Mouse (Mus musculus) liver, embryonic 14.5 days (tissue): ENCODE data around the gene Dupd1. TPM values are rescaled to one million over a fixed set of nuclear protein-coding genes. Genes with fewer than 3 reads are reported as not detected.

ENCODE experiments used
- ATAC-seq: fragments of 200-750 bp; cut with Nextera tagmentation; 2 replicates; pipeline ENCODE4 v1.8.0; 2017; ENCODE audit warnings: moderate number of reproducible peaks, mild to moderate bottlenecking, moderate library complexity; ENCODE audit not compliant: insufficient read depth
- DNase-seq, 3 experiments: peaks; one replicate each; pipeline ENCODE4 v3.0.0-alpha.2; 2012 to 2013; ENCODE audit warnings: low read depth in 3 of 3, low spot score in 3 of 3
- H3K27ac ChIP-seq: fragments of 300-500 bp; sonication (generic); 2 replicates; pipeline ENCODE4 v1.5.1; 2014; ENCODE audit warnings: moderate library complexity, mild to moderate bottlenecking, control low read depth, inconsistent platforms
- H3K27me3 ChIP-seq: fragments of 300-500 bp; sonication (generic); 2 replicates; pipeline ENCODE4 v1.6.1; 2014; ENCODE audit warnings: mild to moderate bottlenecking, low read length, moderate library complexity; ENCODE audit not compliant: control insufficient read depth, insufficient read depth
- H3K36me3 ChIP-seq: fragments of 300-500 bp; sonication (generic); replicated peaks from 2 replicates; pipeline ENCODE4 v1.6.1; 2014; ENCODE audit warnings: low read depth; ENCODE audit not compliant: control insufficient read depth, insufficient read depth
- H3K4me1 ChIP-seq, 2 experiments: fragments of 200-500 bp in 1 of 2; fragments of 300-500 bp in 1 of 2; sonication (generic) in 1 of 2; replicated peaks; 2 replicates each; pipeline ENCODE4 v1.6.1; 2012 to 2014; ENCODE audit warnings: antibody characterized with exemption in 1 of 2, inconsistent platforms in 1 of 2, low read length in 1 of 2; ENCODE audit not compliant: control insufficient read depth in 2 of 2, insufficient read depth in 2 of 2
- H3K4me2 ChIP-seq: fragments of 300-500 bp; sonication (generic); 2 replicates; pipeline ENCODE4 v1.6.1; 2014; ENCODE audit warnings: low read depth, mild to moderate bottlenecking, control low read depth, moderate library complexity
- H3K4me3 ChIP-seq, 2 experiments: fragments of 200-500 bp in 1 of 2; fragments of 300-500 bp in 1 of 2; sonication (generic) in 1 of 2; 2 replicates each; pipeline ENCODE4 v1.5.1; 2012 to 2014; ENCODE audit warnings: low read depth in 2 of 2, low read length in 2 of 2, mild to moderate bottlenecking in 2 of 2, control low read depth in 1 of 2, inconsistent platforms in 1 of 2, moderate library complexity in 1 of 2; ENCODE audit not compliant: insufficient read depth in 1 of 2
- H3K9ac ChIP-seq: fragments of 300-500 bp; sonication (generic); replicated peaks from 2 replicates; pipeline ENCODE4 v1.6.1; 2014; ENCODE audit warnings: mild to moderate bottlenecking, control low read depth, moderate library complexity
- H3K9me3 ChIP-seq: fragments of 300-500 bp; sonication (generic); 2 replicates; pipeline ENCODE4 v1.6.1; 2016; ENCODE audit warnings: low read length, mixed read lengths; ENCODE audit not compliant: control insufficient read depth
- CTCF ChIP-seq: IDR thresholded peaks from 2 replicates; pipeline ENCODE4 v1.5.1; 2016; ENCODE audit warnings: antibody characterized with exemption, low read depth, control low read depth
- EP300 ChIP-seq: IDR thresholded peaks from 2 replicates; pipeline ENCODE4 v1.6.1; 2016; ENCODE audit warnings: antibody characterized with exemption, low read depth
- WGBS: fragments of 180-500 bp; shearing (Covaris S2); extraction: QIAGEN DNeasy Blood & Tissue Kit; methylation state at CpG from one replicate; pipeline ENCODE4 v1.1.7; 2014; ENCODE audit not compliant: insufficient replicate concordance; 5-methylcytosine and 5-hydroxymethylcytosine counted together
- polyA plus RNA-seq, 2 experiments: library from polyadenylated mRNA; depleted of rRNA in 1 of 2; stranded (reverse) in 1 of 2; unstranded in 1 of 2; fragments of >200 nt; fragmentation: Nextera tagmentation in 1 of 2; extraction: Ambion mirVana in 1 of 2; gene quantifications; 2 replicates each; pipeline versions ENCODE4 v1.2.1 to v1.2.3; 2012 to 2014

Dupd1 gene
- polyA plus RNA-seq, 2 experiments: not detected

- Histone ChIP-seq H3K9me3 (no peaks in the 10 kb centered on the region), H3K27ac (no peak overlapping the region), H3K27me3 (no peaks in the 10 kb centered on the region), H3K9ac (no peak overlapping the region), H3K4me3 (no peak overlapping the region), H3K36me3 (no peaks in the 10 kb centered on the region), H3K4me1 (no peaks in the 10 kb centered on the region; a peak in 1 of 4 replicates), H3K4me2 (no peak overlapping the region)
- no peak for TF ChIP-seq CTCF
- TF ChIP-seq EP300: no peak
- DNase-seq (no peak), ATAC-seq (no peak)
- 67% methylated on average over 8 of the region's 8 CpGs for WGBS
Observed at GRCm38 (mm10) chr14:21702691-21703090, 11.7 kb downstream of the Dupd1 start.

- TF ChIP-seq EP300: no peak
- TF ChIP-seq CTCF: no peak
- ATAC-seq (no peak), DNase-seq (peak in 2 of 3 experiments; percentile 55 to 57)
- Histone ChIP-seq H3K36me3 (no peaks in the 10 kb centered on the region), H3K27me3 (no peaks in the 10 kb centered on the region), H3K9ac (no peak overlapping the region), H3K27ac (no peak overlapping the region), H3K4me3 (no peak overlapping the region), H3K4me2 (no peak overlapping the region), H3K4me1 (peaks cover 3% of the 10 kb centered on the region in 2 experiments; a peak in 2 of 4 replicates), H3K9me3 (no peaks in the 10 kb centered on the region; the same call in 1 of the 2 replicates)
- 56% methylated on average over 7 of the region's 7 CpGs for WGBS
Observed at GRCm38 (mm10) chr14:21696186-21696830, 18.1 kb downstream of the Dupd1 start.

- ATAC-seq: no peak
- WGBS: 54% methylated on average over 6 of the region's 6 CpGs
- H3K27ac ChIP-seq: no peak overlapping the region
Observed at GRCm38 (mm10) chr14:21695020-21695419, 19.4 kb downstream of the Dupd1 start.

GRCm38 (mm10) chr14:21691070-21691469, 23.3 kb downstream of the Dupd1 start:
- H3K4me3 ChIP-seq: no peak overlapping the region
- peaks cover 14% of the 10 kb centered on the region for H3K27me3 ChIP-seq
- DNase-seq: no peak
- 68% methylated on average over 3 of the region's 3 CpGs for WGBS
- no peaks in the 10 kb centered on the region for H3K36me3 ChIP-seq
- H3K9me3 ChIP-seq: no peaks in the 10 kb centered on the region; the same call in 1 of the 2 replicates
- TF ChIP-seq CTCF: no peak
- TF ChIP-seq EP300: no peak
- H3K4me2 ChIP-seq: no peak overlapping the region
- no peaks in the 10 kb centered on the region for H3K4me1 ChIP-seq
- H3K27ac ChIP-seq: no peak overlapping the region
- no peak for ATAC-seq
- H3K9ac ChIP-seq: no peak overlapping the region

More at GRCm38 (mm10) chr14:21695020-21695419, 19.4 kb downstream of the Dupd1 start:
- H3K4me3 ChIP-seq: no peak overlapping the region
- peaks cover 3% of the 10 kb centered on the region in 2 experiments; a peak in 2 of 4 replicates for H3K4me1 ChIP-seq
- H3K9me3 ChIP-seq: no peaks in the 10 kb centered on the region; the same call in 1 of the 2 replicates
- H3K9ac ChIP-seq: no peak overlapping the region
- DNase-seq: no peak
- TF ChIP-seq EP300: no peak
- no peak for TF ChIP-seq CTCF
- no peak overlapping the region for H3K4me2 ChIP-seq
- H3K27me3 ChIP-seq: no peaks in the 10 kb centered on the region
- no peaks in the 10 kb centered on the region for H3K36me3 ChIP-seq

GRCm38 (mm10) chr14:21686376-21687279, 27.7 kb downstream of the Dupd1 start:
- no peak for DNase-seq
- peaks cover 0 to 5% of the 10 kb centered on the region in 2 experiments; a peak in 3 of 4 replicates for H3K4me1 ChIP-seq
- H3K36me3 ChIP-seq: no peaks in the 10 kb centered on the region
- H3K9me3 ChIP-seq: no peaks in the 10 kb centered on the region
- ATAC-seq: no peak
- peak overlapping the region; percentile 47 for H3K4me2 ChIP-seq
- no peak for TF ChIP-seq EP300
- no peak overlapping the region for H3K27ac ChIP-seq
- WGBS: 14% methylated on average over 49 of the region's 49 CpGs
- peak overlapping the region in 1 of 2 experiments; percentile 8; a peak in 2 of 4 replicates for H3K4me3 ChIP-seq
- peaks cover 14% of the 10 kb centered on the region for H3K27me3 ChIP-seq
- no peak overlapping the region for H3K9ac ChIP-seq
